In the genomic region with DNA sequence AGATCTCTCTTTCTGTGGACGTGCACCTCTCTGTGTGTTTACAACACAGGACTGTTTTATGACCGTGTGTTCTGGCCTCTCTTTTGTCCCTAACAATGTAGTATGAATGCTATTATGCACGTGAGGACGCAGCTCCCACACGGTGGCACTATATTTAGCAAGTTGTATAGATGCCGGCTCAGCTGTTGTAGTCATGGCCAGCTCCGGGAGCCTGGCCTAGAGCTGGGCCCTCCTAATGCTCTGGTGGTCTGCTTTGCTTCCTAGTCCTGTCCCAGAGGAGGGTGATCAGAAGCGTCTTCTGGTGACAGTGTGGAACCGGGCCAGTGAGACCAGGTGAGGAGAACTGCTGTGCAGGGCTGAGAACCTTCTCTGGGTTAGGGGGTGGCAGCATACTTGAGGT, we compare ENCODE assay signal across 9 mouse cellular contexts. TPM values are rescaled to one million over a fixed set of nuclear protein-coding genes. Genes with fewer than 3 reads are reported as not detected.
A peak's percentile ranks its signal among the peaks of the same experiment; 100 is the strongest.
DNase-seq lines count a peak whose midpoint lies in the region; ATAC-seq lines count a peak whose summit lies in the region.
"Had no signal": no experiment of that assay in that cellular context is flagged by ENCODE, and none has a peak within 500 bp of the region (broad histone marks: within the 10 kb centered on the region; RNA-seq: fewer than 3 reads in every experiment).

No protein-coding gene starts in this region.

- no peaks in the 10 kb centered on the region for H3K9me3 ChIP-seq in kidney, embryonic 16.5 days (ENCODE audit: low read length)
- H3K9me3 ChIP-seq in embryonic facial prominence, embryonic 13.5 days = no peaks in the 10 kb centered on the region
- no peaks in the 10 kb centered on the region for H3K9me3 ChIP-seq in forebrain, embryonic 15.5 days

- H3K4me3 ChIP-seq in kidney, embryonic 16.5 days (ENCODE audit: low read length) = no peak overlapping the region
- no peak overlapping the region for H3K4me3 ChIP-seq in embryonic facial prominence, embryonic 13.5 days
- no peak overlapping the region for H3K4me3 ChIP-seq in forebrain, embryonic 15.5 days
- H3K4me3 ChIP-seq: myocyte had no signal

- peaks cover 22% of the 10 kb centered on the region for H3K4me1 ChIP-seq in kidney, embryonic 16.5 days (ENCODE audit: insufficient read depth, low read length)
- H3K4me1 ChIP-seq in embryonic facial prominence, embryonic 13.5 days = peaks cover 37% of the 10 kb centered on the region
- peaks cover 45% of the 10 kb centered on the region for H3K4me1 ChIP-seq in forebrain, embryonic 15.5 days

- 20% methylated on average over 9 of the region's 9 CpGs for WGBS in kidney, embryonic 16.5 days
- WGBS in embryonic facial prominence, embryonic 13.5 days = 61% methylated on average over 9 of the region's 9 CpGs
- WGBS in forebrain, embryonic 15.5 days = 29% methylated on average over 9 of the region's 9 CpGs

- H3K27me3 ChIP-seq in kidney, embryonic 16.5 days (ENCODE audit: insufficient read depth, low read length) = no peaks in the 10 kb centered on the region
- no peaks in the 10 kb centered on the region for H3K27me3 ChIP-seq in embryonic facial prominence, embryonic 13.5 days
- no peaks in the 10 kb centered on the region for H3K27me3 ChIP-seq in forebrain, embryonic 15.5 days

- no peaks in the 10 kb centered on the region for H3K36me3 ChIP-seq in kidney, embryonic 16.5 days (ENCODE audit: insufficient read depth, low read length)
- no peaks in the 10 kb centered on the region for H3K36me3 ChIP-seq in embryonic facial prominence, embryonic 13.5 days
- no peaks in the 10 kb centered on the region for H3K36me3 ChIP-seq in forebrain, embryonic 15.5 days

- intact Hi-C loops in left cerebral cortex, postnatal 14 days (cut with DNase I) = no loop called here

- ATAC-seq in kidney, embryonic 16.5 days (ENCODE audit: low FRiP score, low TSS enrichment) = peak; percentile 33
- ATAC-seq in embryonic facial prominence, embryonic 13.5 days (ENCODE audit: insufficient number of reproducible peaks, insufficient read depth, low FRiP score, low TSS enrichment, low read depth) = no peak
- 0 out of 2 replicates have a peak, but pooled peaks have one; percentile 14 for ATAC-seq in forebrain, embryonic 15.5 days (replicated peaks)
- ATAC-seq in megakaryocyte progenitor cell, adult 5-6 weeks (replicated peaks; ENCODE audit: poor library complexity) = 0 out of 2 replicates have a peak, but pooled peaks have one; percentile 23

- 0 out of 2 replicates have a peak overlapping the region, but pooled peaks have one; percentile 17 for H3K27ac ChIP-seq in kidney, embryonic 16.5 days (ENCODE audit: low read length)
- H3K27ac ChIP-seq in embryonic facial prominence, embryonic 13.5 days = 0 out of 2 replicates have a peak overlapping the region, but pooled peaks have one; percentile 22
- H3K27ac ChIP-seq in forebrain, embryonic 15.5 days (replicated peaks) = no peak overlapping the region

- no peak overlapping the region for H3K4me2 ChIP-seq in kidney, embryonic 16.5 days (replicated peaks; ENCODE audit: low read depth, low read length)
- no peak overlapping the region for H3K4me2 ChIP-seq in embryonic facial prominence, embryonic 13.5 days
- H3K4me2 ChIP-seq in forebrain, embryonic 15.5 days (replicated peaks) = no peak overlapping the region

- no peak overlapping the region for H3K9ac ChIP-seq in kidney, embryonic 16.5 days (replicated peaks; ENCODE audit: low read length)
- H3K9ac ChIP-seq in embryonic facial prominence, embryonic 13.5 days = no peak overlapping the region
- H3K9ac ChIP-seq in forebrain, embryonic 15.5 days (replicated peaks) = no peak overlapping the region

- DNase-seq in kidney, adult 18-20 months = no peak
- DNase-seq in urinary bladder, adult 2 months (ENCODE audit: low spot score) = no peak
- no peak for DNase-seq in yolk sac, embryonic 10.5 days (ENCODE audit: low spot score)
- no peak for DNase-seq in left cerebral cortex, postnatal 14 days (ENCODE audit: low spot score in 2 of 2)

RNA-seq across cellular contexts. Expression of a gene that starts 47.7 kb away (rescaled TPM):
- 57.7 and 62.0 TPM in 2 replicates for polyA plus RNA-seq in kidney, embryonic 16.5 days (2015; fragmentation: Nextera tagmentation; extraction: Ambion mirVana)
- polyA plus RNA-seq in embryonic facial prominence, embryonic 13.5 days (2015; fragmentation: Nextera tagmentation; extraction: Ambion mirVana) = 50.8 and 53.2 TPM in 2 replicates
- 46.7 and 53.4 TPM in 2 replicates for polyA plus RNA-seq in forebrain, embryonic 15.5 days (2015; fragmentation: Nextera tagmentation; extraction: Ambion mirVana)
- 4.2 and 5.2 TPM in 2 replicates for total RNA-seq in megakaryocyte progenitor cell, adult 5-6 weeks (2015)
- 9.7 and 10.8 TPM in 2 replicates for total RNA-seq in megakaryocyte progenitor cell, adult 5-6 weeks (2017)
- 56.4 and 57.0 TPM in 2 replicates for polyA plus RNA-seq in urinary bladder, adult 2 months (2012; rRNA removed)
- total RNA-seq in left cerebral cortex, postnatal 14 days (2021) = 10 to 100 TPM; 22.2 to 27.2 TPM
